Mouse (Mus musculus): ENCODE results near the gene Lrrk1.
A peak's percentile ranks its signal among the peaks of the same experiment; 100 is the strongest.

Gene Lrrk1

GRCm38 (mm10) chr7:66387813-66388521 is at the start of gene Lrrk1:
Gene Lrrk1, minus strand, starts transcription at chr7:66388350.
- no peak for DNase-seq

GRCm38 (mm10) chr7:66434453-66434935 is 46.3 kb upstream of the Lrrk1 start:
- DNase-seq, result peak; percentile 55

- DNase-seq, result no peak
Measured at GRCm38 (mm10) chr7:66427437-66428161, 39.4 kb upstream of the Lrrk1 start, which contains the start of gene Aldh1a3. Gene Aldh1a3, minus strand, starts transcription at chr7:66427517.

- no peak for DNase-seq
Measured at GRCm38 (mm10) chr7:66427053-66427436, 38.9 kb upstream of the Lrrk1 start.

- DNase-seq, result no peak
Measured at GRCm38 (mm10) chr7:66421903-66422302, 33.8 kb upstream of the Lrrk1 start.

- DNase-seq, result no peak
Measured at GRCm38 (mm10) chr7:66418981-66419380, 30.8 kb upstream of the Lrrk1 start.

DNA sequence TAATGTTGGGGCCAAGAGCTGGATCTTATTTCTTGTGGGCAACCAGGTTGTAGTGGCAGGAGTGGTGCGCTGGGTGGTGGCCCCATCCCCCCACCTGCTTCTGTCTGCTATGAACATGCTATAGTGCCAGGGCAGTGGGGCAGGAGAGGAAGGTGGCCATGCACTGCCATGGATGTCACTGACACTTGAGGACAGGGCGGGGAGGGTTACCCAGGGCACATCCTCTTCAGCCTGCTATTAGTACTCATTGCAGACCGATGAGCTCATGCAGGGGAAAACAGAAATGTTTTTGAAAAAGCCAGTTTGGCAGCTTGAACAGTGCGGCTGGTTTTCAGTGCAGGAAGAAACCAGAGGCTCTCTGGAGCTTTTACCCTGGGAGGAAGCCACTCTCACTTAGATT is 28.7 kb upstream of the Lrrk1 start:
- no peak for DNase-seq

GRCm38 (mm10) chr7:66413093-66413492 is 24.9 kb upstream of the Lrrk1 start:
- DNase-seq, result no peak

DNA sequence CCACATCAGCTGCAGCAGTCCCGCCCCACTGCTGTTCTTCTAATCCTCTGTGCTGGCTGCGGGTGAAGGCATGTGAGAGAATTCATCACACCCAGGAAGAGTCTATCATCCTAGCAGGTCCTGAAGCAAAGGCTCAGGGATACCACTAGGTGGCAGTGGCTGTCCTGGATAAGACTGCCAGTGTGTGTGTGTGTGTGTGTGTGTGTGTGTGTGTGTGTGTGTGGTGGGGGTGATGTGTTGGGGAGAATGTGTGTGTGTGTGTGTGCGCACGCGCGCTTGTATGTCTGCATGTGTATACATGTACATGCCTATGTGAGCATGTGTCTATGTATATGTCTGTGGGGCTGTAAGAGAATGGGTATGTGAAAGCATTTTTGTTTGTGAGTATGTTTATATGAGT is 21.3 kb upstream of the Lrrk1 start:
- DNase-seq, result no peak

DNA sequence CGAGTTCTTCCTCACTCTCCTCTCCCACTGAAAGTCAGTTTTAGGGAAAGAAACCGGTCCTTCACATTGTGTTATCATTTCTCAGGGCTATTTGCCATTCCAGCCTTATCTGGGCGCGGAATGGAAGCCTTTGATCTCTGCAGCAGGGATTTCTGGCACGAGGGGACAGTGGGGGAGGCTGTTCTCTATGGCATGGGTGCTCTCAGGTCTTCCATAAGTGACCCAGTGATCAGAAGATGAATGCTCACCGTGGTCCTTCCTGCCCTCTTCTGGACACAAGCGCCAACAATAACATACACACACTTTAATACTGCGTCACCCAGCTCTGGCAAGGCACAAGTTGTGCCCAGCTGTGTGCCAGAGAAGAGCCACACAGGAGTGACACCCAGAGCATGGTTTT is 18.8 kb upstream of the Lrrk1 start:
- DNase-seq, result no peak

DNA sequence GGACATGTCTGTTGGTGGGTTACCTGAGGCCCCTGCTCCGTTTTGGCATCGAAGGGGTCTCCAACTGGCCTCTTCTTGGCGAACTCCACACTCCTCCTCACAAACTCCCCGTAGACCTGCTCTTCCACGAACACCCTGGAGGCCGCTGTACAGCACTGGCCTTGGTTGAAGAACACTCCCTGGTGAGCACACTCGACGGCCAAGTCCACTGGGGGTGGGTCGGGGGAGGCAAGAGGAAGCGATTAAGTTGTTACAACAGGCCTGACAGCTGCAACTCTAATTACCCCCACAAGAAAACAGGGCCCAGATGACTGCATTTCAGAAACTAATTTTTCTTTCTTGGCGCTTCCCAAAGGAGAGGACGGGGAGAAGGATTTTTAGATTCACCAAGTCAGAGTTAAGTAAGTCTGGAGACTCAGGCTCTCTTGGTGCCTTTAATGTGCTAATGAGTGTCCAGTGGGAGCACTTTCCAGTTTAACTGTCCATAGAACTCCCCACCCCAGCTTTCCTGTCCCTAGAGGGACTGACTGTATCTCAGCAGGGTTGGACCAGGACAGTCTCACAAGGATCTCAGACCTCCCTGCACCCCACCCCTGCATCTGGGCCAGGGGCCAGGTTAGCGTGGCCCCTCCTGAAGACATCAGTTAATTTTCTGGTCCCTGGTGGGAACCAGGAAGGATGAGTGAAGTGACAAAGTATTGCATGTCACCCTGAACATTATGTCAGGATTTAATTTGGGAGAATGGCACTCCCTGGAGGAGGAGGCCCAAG is 18.0 kb upstream of the Lrrk1 start:
- no peak for DNase-seq

DNA sequence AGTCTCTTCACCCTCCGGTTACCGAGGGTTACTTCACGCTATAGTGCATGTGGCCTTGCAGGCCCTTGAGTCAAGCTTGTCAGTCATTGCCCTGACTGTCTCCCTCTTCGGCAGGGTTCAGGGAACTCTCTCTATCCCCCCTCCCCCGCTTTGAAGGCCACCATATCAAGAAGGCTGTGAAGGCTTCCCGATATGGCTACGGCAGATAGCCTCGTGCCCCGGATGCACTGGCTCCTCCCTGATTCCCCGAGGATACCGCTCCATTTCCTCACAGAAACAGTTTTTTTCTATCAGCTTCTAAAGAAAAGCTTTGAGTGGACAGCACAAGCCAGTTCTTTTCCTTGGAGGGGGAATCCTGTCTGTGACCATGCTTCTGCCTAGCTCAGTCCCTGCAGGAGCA is 17.4 kb upstream of the Lrrk1 start:
- DNase-seq, result no peak

- DNase-seq, result no peak
Measured at GRCm38 (mm10) chr7:66404802-66405201, 16.7 kb upstream of the Lrrk1 start.

GRCm38 (mm10) chr7:66404141-66404540 is 16.0 kb upstream of the Lrrk1 start:
- DNase-seq, result no peak

GRCm38 (mm10) chr7:66402876-66403275 is 14.7 kb upstream of the Lrrk1 start:
- DNase-seq, result no peak

- no peak for DNase-seq
Measured at GRCm38 (mm10) chr7:66401605-66402004, 13.5 kb upstream of the Lrrk1 start.

- no peak for DNase-seq
Measured at GRCm38 (mm10) chr7:66397288-66397687, 9.1 kb upstream of the Lrrk1 start.

GRCm38 (mm10) chr7:66388621-66389532 is 727 bp upstream of the Lrrk1 start:
- DNase-seq, result peak; percentile 65

DNA sequence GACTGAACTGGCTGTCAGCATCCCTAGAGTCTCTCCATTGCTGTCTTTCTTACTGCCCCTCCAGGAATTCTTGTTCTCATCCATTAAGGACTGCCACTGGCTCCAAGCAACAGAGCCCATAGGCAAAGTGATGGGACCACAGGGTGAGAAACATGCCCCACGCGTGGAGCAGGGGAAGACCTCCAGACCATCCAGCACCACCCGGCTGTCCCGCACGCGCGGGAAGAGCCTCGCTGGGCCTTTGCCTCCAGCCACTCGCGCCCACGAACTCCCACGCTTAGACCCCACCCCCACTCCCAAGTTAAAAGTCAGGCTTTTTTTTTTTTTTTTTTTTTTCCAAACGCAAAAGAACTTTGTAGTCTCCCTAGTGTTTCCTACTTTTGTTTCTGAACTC is 734 bp downstream of the Lrrk1 start:
- DNase-seq, result no peak

DNA sequence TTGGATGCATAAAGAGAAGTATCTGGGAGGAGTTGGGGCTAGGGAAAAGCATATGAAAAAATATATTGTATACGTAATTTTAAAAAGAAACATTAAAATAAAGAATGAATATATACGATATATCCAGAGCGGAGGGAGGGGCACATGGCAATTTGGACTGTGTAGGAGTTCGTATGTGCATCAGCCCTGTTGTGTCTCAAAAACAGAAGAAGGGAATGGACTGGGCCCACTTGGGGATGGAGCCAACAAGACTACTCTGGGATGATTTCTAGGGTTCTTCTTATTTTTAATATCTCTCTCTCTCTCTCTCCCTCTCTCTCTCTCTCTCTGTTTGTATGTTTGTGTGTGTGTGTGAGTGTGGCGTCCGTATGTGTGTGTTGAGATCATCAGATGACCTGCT is 1.7 kb downstream of the Lrrk1 start:
- no peak for DNase-seq

DNA sequence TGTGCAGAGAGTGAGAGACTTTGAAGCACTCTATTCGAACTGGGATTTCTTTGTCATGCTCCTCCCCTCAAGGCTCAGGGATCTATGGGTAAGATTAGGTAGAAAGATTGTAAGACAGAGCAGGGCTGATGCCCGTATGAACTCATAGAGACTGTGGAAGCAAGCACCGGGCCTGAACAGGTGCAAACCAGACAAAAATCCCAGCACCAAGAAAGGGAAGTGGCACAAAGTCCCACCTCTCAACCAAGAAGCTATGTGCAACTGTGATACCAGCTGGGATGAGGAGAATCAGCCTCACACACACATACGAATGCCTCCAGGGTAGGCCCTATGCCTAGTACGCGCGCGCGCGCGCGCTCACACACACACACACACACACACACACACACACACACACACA is 2.3 kb downstream of the Lrrk1 start:
- DNase-seq, result no peak

GRCm38 (mm10) chr7:66384891-66385290 is 3.3 kb downstream of the Lrrk1 start:
- no peak for DNase-seq

GRCm38 (mm10) chr7:66384213-66384612 is 3.9 kb downstream of the Lrrk1 start:
- no peak for DNase-seq

Measured in cerebellum, adult 9-10 months (tissue).